Mouse (Mus musculus) spleen, adult 2 months (tissue): ENCODE measurements at regions not wholly inside any gene's neighbourhood (a gene's known extent, or its start where the extent isn't known, plus 50 kb on each side); places are given as distances from the start of the nearest gene placed in this dataset.

ENCODE experiments used
- CTCF ChIP-seq: fragments of 200-500 bp; IDR thresholded peaks from 2 replicates; pipeline ENCODE4 v1.5.1; 2011; ENCODE audit warnings: mild to moderate bottlenecking, inconsistent platforms; ENCODE audit not compliant: insufficient read depth, insufficient read length, insufficient replicate concordance; ENCODE audit errors: extremely low read depth
- POLR2A ChIP-seq: fragments of 200-500 bp; IDR thresholded peaks from 2 replicates; pipeline ENCODE4 v1.6.1; 2011; ENCODE audit warnings: low read depth, low read length, inconsistent platforms

DNA sequence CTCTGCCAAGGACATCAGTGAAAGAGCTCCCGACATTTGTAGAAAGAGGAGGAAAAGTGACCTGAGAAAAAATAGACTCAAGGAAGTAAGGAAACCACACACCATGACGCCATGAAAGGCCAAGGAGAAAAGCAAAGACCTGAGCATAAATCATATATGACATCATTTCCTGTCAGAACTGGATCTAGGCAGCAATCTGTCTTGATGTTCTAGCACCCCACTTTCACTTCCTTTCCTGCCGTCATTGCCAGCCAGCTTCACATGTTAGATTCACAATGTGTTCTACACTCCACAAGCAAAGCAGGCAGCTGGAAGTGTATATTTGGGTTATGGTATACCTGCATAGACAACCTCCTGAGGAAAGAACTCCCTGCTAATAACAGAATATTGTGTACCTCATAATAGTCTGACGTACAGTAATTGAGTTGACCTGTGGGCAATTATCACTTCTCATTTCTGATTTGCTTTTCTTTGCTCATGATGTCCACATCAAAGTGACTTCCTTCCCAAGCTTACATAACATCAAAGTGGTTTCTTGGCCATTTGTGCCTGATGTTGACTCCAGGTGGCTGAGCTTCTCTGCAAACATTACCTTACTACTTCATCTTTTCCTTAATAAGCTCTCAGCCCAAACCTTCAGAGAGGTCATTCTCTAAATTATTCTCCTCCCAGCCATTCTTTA is 633.6 kb upstream of the Adgrl2 start:
- TF ChIP-seq CTCF (no peak), POLR2A (no peak)
